Mouse (Mus musculus) layer of hippocampus, adult 9-10 months (tissue): ENCODE data around the gene Fbl.
"Not testable (repeated sequence)": the region's sequence is repeated elsewhere in the genome, so short reads cannot be mapped to it uniquely, and the experiment has no call there.

Source experiments
- DNase-seq: peaks from one replicate; pipeline ENCODE4 v3.0.0; 2022; ENCODE audit warnings: low spot score

The Fbl gene

DNA sequence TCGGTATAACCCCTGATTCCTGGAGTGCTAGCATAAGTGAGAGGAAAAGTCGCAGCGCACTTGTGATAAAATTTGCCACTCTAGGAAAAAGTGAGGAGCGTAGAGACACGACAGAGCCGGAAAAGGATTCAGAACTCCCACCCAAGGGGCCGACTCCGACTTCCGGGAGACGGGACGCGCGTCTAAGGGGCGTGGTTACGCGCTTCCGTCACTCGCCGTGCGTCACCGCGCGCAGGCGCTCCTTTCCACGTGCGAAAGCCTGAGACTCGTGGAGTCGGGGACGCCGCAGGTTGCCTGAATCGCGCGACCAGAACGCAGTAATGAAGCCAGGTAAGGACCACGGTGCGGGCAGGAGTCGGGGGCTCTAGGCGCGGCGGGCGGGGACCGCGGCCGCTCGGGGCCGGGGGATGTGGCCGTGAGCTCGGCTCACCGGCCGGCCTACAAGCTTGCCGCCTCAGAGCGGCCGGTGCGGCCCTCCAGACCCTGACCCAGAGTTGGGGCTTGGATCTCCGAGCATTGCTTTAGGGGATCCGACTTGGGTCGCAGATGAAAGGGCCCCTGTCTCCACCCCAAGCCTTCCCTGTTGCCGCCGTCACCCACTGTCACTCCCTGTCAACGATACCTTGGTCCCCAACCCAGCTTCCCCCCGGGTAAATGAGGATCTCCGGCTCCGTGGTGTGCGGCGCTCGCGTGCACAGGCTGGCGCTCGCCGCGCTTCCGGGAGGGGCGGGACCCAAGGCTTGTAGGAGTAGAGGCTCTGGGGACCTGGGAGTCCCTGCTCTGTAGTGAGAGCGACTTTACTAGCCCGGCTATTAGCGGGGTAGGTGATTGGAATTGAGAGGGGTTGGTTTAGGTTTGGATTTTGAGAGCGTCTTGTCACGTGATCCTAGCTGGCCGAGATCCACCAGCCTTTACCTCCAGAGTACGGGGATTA lies at the start of gene Fbl:
Gene Fbl (plus strand): TSS at position 222 of the 934 bp plus-strand sequence.
- DNase-seq: peak; percentile 74

DNA sequence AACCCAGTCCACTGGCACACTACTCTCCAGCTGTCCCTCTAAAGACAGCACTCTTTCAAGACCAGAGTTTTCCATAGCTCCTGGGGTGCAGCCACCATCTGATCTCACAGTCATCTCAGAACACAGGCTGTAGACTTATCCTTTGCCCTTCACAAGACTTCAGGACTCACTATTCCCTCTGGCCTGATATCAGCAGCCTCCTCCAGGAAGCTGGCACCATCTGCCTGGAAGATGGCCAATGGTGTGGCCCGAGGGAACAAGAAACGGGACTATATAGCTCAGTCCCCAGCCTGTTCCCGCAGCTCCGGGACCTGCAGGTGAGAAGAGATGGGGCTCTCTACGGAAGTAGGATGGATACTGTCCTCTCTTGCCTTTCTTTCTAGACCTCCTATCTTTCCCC lies 40.3 kb upstream of the Fbl start, which contains the start of gene 9530053A07Rik:
Gene 9530053A07Rik (plus strand): TSS at position 301 of the 400 bp plus-strand sequence.
- DNase-seq: no peak

DNA sequence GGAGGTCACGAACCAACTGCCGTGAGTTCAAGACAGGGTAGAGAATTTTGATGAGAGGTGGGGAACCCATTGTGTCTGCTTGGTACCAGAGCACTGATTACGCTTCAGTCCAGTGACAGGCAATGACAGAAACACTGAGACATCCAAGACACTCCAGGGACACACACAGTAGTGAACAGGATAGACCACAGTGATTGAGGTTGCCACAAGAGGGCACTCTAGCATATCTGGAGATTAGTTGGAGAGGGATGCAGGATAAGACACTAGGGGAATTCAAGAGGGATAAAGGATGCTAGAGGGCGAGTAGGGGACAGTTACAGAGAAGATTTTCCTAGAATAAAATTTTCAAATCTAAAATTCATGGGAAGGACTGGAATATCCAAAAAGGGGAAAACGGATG lies 31.9 kb upstream of the Fbl start:
- peak; percentile 50 for DNase-seq

DNA sequence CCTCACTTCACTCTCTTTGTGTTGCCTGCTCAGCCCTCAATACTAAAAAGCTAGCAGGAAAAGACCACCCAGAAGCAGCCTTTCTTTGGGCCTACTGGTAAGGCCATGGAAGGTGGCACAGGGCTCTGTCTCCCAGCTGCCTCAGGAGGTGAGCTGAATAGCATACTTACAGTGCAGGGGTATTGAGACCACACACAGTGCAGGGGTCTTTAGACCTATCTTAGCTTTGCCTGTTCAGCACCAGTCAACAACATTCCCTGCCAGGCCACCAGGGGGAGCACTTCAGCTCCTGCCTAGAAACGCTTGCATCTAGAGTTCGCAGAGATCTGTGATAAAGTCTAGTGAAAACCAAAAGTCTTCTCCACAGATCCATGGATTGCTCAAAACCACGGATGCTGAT lies 21.2 kb upstream of the Fbl start:
- DNase-seq: peak; percentile 11

DNA sequence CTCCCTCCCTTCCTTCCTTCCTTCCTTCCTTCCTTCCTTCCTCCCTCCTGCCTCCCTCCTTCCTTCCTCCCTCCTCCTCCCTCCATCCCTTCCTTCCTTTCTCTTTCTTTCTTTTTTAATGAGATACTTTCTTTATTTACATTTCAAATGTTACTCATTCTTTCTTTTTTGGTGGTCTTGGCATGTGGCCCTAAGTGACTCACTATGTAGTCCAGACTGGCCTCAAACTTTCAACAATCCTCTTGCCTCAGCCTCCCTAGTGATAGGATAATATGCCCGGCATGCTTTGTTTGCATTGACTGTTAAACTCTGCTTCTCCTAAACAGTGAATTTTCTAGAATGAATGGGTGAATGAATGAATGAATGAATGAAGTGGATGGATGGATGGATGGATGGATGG lies 19.7 kb upstream of the Fbl start:
- no peak for DNase-seq

DNA sequence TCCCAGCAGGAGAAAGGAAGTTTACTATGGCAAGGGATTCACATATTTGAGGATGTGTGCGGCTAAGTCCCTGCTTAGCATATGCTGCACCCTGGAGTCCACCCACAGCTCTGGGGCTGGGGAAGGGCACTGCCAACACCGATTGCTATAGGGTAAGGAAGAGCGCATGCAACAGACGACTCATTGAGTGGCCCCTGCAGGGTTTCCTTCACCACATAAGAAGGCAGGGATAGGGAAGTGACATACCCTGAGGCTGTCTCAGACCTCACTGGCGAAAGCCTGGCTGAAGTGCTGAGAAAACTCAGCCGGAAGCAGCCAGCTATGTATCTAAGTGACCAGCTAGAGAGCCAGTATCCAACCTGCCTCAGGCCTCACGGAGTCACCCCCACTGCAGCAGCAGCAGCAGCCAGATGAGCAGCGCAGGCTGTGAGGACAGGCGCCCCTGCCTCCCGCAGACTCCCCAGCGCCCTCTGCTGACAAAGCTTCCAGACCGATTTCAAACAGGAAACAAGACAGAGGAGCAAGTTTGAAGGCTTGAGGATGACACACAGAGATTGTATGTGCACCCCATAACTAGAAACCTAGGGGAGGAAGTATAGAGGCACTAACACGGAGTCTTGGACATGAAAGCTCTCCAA lies 17.8 kb upstream of the Fbl start:
- no peak for DNase-seq

DNA sequence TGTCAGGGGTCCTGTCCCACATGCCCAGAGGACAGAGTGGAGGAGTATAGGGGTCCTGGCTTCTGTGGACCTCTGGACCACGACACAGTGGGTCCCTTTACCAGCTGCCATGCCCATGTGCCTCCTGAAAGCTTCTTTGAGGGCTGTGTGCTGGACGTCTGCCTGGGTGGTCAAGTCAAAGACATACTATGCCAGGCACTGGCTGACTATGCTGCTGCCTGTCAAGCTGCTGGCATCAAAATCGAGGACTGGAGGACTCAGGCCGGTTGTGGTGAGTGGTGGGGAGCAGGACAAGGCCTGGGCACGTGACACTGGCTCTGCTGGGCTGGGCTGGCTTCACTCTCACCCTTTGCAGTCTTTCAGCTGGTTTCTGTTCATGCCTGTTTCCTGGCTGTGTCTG lies 15.9 kb upstream of the Fbl start:
- DNase-seq: not testable (repeated sequence)

GRCm38 (mm10) chr7:28159292-28159691 lies 10.2 kb upstream of the Fbl start:
- no peak for DNase-seq

- no peak for DNase-seq
Observed at GRCm38 (mm10) chr7:28159893-28160292, 9.6 kb upstream of the Fbl start.

GRCm38 (mm10) chr7:28161163-28161749 lies 8.3 kb upstream of the Fbl start:
- no peak for DNase-seq

DNA sequence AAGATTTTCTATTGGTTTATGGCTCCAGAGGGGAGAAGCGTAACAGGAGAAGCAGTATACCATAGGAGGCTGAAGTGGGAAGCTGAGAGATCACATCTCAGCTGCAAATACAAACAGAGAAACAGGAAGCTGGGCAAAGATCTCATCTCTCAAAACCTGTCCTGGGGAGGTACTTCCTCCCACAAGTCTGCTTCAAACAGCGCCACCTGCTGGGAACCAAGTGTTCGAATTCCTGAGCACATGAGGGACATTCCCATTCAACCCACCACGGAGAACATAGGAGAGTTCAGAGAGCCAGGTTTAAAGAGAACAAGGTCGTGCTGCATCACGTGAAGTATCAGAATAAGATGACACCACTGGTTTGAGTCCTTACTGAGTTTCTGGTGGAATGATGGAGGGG lies 4.1 kb upstream of the Fbl start:
- no peak for DNase-seq

- DNase-seq: peak; percentile 36
Observed at GRCm38 (mm10) chr7:28168320-28169115, 992 bp upstream of the Fbl start.

GRCm38 (mm10) chr7:28175358-28175757 lies 5.8 kb downstream of the Fbl start:
- no peak for DNase-seq

GRCm38 (mm10) chr7:28179228-28179627 lies 9.7 kb downstream of the Fbl start, which contains the start of gene Dyrk1b:
Dyrk1b (plus strand) TSS chr7:28179469.
- DNase-seq: peak; percentile 93

GRCm38 (mm10) chr7:28179741-28180377 lies 10.3 kb downstream of the Fbl start:
- peak; percentile 87 for DNase-seq

DNA sequence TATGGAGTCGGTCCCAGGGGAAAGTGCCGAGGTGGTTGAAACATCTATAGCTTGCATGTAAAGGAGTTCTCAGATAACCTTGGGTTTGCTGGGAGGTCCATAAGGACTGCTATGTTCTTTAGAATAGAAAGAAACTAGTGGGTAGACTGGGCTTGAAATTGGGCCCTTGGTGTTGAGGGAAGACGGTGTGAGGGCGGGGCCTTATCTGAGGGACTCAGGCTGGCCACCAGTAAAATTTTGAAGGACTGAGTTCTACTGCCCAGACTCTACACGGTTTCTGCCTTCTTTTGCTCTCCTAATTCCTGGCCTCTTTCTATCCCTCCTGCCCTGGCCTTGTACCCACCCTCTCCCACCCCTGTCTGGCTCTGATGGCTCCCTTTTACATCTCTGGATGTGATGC lies 11.4 kb downstream of the Fbl start:
- no peak for DNase-seq

GRCm38 (mm10) chr7:28181376-28181775 lies 11.9 kb downstream of the Fbl start:
- no peak for DNase-seq

DNA sequence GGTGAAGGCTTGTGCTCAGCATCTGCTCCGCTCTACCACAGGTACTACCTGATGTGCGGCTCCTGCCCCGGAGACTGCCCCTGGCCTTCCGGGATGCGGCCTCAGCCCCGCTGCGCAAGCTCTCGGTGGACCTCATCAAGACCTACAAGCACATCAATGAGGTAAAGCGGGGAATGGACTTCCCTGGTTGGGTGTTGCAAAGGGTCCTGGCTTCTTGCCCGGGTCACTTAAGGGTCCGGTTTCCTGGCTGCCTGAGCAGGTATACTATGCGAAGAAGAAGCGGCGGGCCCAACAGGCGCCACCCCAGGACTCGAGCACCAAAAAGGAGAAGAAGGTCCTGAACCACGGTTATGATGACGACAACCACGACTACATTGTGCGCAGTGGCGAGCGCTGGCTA lies 12.8 kb downstream of the Fbl start:
- no peak for DNase-seq

DNA sequence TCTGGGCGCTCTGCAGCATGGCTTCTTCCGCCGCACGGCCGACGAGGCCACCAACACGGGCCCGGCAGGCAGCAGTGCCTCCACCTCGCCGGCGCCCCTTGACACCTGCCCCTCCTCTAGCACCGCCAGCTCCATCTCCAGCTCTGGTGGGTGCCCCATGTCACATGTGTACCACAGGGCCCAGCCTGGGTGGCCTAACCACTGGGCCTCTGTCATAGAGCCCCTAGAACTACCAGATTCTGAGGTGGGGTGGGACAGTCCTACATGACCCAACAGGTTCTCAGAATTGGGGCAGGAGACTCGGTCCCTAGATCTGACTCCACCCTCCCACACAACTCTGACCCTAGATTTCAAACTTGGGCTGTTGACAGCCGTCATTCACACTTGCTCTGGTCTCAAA lies 16.4 kb downstream of the Fbl start:
- no peak for DNase-seq

GRCm38 (mm10) chr7:28186631-28187030 lies 17.1 kb downstream of the Fbl start:
- DNase-seq: no peak

GRCm38 (mm10) chr7:28191489-28191888 lies 22.0 kb downstream of the Fbl start:
- DNase-seq: no peak

GRCm38 (mm10) chr7:28191903-28192302 lies 22.4 kb downstream of the Fbl start:
- no peak for DNase-seq
